Mouse (Mus musculus) right cerebral cortex, postnatal 14 days (tissue): ENCODE data around the gene Kank1.

Experiments
- DNase-seq: peaks from one replicate; pipeline ENCODE4 v3.0.0; 2022

Gene Kank1

DNA sequence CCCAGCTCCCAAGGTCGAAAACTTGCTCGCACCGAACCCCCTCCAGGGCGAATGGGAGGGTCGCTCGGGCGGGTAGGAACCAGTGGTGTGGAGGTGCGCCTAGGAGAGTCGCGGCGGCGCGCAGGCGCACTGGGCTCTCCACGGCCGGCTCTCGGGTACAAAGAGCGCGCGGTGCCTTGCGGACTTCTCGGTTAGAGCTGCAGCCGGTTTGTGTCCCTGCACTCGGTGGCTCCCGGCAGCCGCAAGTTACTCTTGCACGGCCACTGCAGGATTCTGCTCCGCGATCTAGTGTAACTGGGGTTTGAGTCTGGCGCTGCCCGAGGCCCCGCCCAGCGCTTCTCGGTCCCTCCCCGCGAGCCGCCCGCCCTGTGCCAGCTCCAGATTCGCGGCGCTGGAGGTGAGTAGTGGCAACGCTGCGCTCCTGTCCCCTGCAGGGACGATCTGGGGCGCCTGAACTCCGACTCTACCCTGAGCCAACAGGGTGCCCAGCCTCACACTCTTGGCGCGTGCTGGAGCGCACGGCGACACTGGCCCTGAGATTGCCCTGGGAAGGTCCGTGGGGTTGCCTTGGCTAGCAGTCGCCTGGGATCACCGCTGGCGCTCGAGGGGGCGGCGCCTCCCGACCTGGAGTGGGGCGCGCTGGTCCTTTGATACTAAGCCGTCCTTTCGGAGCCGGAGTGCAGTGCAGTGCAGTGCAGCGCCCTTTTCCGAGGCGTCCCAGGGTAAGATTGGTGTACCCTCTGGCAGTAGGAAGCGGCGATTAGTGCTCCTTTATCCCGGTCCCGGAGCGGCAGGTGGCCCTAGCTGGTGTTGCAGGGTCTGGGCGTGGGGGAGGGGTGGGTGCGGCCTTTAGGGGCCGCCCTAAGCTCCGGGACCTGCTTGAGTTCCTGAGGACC is at the start of gene Kank1:
Gene Kank1, plus strand, starts transcription at position 380 of the 896 bp plus-strand sequence.
- peak; percentile 37 for DNase-seq

- no peak for DNase-seq
These were observed 49.1 kb upstream of the Kank1 start for GRCm38 (mm10) chr19:25187681-25188080.

- no peak for DNase-seq
These were observed 43.0 kb upstream of the Kank1 start for GRCm38 (mm10) chr19:25193751-25194150.

- no peak for DNase-seq
These were observed 36.5 kb upstream of the Kank1 start for GRCm38 (mm10) chr19:25200081-25200860.

DNA sequence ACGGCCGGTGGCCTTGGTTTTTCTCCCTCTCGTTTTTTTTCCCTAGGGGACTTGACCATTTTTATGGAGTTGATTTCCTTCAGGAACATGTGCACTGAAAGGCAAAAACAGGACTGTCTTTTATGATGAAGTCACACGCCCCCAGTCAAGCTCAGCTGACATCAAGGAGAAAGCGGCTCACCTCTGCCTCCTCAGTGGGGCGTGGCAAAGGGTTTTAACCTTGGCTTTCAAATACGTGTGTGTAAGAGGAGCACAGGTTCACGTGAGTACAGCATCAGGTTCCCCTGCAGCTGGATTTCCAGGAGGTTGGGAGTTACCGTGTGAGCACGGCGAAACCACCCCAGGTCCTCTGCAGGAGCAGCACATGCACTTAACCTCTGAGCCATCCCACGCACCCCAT is 33.7 kb upstream of the Kank1 start:
- DNase-seq, result no peak

GRCm38 (mm10) chr19:25206969-25207368 is 29.8 kb upstream of the Kank1 start:
- no peak for DNase-seq

DNA sequence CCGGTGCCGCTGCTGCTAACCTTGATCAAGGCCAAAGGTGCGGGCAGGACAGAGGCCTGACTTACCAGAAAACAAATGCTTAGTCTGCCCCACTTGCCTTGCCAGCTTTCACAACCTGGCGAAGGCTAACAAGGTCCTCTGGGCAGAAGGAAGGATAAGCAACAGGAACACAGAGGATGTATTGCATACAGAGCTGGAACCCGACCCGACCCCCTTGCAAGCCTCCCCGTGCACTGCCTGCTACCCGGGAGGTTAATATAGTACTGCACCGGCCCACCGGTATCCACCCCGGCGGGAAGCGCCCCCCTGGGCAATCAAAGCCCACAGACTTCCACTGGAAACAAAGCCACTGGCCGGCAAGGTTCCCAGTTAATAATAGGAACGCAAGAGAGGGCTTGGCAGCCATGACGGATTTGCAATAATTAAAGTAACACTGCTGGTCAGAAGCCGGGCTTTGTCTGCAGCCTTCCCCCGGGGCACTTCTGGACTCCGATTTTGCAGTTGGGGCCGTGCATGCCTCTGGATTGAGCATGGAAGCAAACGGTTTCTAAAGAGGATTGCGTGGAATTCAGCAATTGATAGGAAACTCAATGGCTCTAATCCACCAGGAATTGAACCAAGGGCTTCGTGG is 28.9 kb upstream of the Kank1 start:
- DNase-seq, result no peak

DNA sequence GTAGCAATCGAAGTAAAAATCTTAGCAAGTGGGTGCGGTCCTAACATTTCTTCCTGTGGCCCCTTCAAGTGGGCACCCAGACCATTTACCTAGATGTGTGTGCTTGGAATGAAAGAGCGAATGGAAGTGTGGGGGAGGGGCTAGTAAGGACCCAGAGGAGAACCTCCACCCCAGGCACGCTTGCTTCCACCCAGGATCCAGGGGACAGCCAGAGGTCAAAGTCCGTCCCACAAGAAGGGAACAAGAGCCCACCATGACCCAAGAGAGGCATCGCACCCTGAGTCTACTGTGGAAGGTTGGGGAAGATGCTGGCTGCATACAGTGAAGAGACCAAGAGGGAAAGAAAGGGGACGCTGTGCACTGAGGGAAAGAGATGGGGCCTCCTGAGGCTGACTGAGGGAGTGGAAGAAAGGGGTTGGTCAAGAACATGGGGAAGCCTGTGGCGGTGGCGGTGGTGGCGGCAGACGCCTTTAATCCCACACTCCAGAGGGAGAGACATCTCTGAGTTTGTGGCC is 28.1 kb upstream of the Kank1 start:
- no peak for DNase-seq

GRCm38 (mm10) chr19:25220611-25221010 is 16.2 kb upstream of the Kank1 start:
- DNase-seq, result no peak

- no peak for DNase-seq
These were observed 14.7 kb upstream of the Kank1 start for GRCm38 (mm10) chr19:25221964-25222640.

DNA sequence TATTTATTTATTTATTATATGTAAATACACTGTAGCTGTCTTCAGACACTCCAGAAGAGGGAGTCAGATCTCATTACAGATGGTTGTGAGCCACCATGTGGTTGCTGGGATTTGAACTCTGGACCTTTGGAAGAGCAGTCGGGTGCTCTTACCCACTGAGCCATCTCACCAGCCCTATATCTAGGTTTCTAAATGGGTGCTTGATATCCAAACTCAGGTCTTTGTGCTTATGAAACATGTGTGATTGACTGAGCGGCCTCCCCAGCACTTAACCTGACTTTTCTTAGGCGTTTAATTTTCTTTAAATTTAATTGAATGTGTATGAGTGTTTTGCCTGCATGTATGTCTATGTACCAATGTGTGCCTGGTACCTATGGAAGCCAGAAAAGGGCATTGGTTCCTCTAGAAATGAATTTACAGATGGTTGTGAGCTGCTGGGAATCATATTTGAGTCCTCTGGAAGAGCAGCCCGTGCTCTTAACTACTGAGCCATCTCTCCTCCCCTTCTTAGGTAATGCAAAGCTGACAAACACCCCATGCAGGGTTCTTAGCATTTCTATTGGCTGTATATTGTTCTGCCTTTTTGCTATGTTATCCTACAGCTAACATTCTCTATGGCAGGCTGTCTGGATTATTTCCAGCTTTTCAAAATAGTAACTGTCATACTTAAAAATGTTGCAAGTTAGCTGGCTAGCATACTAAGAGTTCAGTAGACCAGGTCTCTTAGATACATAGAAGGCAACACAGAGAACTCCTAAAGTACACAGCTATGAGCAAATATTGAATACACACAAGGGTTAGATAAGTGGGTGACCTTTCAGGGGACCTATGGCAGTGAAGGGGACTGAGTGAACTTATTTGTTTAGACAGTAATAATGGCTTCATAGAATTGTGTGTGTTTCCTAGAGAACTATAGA is 6.5 kb upstream of the Kank1 start:
- DNase-seq, result no peak

GRCm38 (mm10) chr19:25230975-25231334 is 5.8 kb upstream of the Kank1 start:
- no peak for DNase-seq

DNA sequence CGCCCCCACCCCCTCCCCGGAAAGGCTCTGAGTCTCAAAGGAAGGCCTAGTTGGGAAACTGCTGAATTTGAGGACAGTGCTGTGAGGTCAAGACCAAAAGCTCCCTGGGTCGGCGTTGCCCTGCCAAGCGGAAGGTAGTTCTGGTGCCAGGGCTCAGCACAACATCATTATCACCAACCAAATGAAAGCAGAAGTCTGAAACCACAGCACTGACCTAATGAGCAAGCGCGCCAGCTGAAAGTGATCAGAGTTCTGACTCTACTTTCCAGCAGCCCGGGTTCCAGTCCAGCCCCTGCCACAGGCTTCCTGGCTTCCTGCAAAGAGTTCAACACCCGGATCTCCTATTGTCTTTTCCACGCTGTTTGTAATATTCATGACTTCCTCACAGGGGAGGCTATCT is 4.7 kb upstream of the Kank1 start:
- no peak for DNase-seq

DNA sequence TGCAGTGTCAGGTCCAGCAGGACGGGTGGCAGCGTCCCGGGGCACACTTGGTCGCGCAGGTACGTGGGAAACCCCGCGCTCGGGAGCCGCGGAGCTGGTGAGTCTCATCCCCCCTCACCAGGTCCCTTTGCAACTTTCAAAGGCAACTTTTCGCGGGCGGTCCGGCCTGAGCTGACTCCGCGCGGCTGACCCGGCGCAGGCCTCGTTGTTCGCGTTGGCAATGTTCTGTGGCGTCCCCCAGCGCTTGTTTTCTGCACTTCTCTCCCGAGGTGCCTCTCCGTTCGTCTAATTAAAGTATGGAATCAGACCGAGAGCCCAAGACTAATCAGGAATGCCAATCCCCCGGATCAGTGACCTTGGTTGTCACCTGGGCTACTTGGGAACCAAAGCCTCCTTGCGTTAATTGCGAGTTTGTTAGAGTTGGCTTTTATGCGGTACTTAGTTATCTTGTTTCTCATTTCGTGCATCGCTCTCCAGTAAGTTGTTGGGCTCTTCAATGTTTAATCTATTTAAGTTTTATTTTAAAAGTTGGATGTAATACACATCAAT is 791 bp downstream of the Kank1 start:
- DNase-seq, result peak; percentile 27

DNA sequence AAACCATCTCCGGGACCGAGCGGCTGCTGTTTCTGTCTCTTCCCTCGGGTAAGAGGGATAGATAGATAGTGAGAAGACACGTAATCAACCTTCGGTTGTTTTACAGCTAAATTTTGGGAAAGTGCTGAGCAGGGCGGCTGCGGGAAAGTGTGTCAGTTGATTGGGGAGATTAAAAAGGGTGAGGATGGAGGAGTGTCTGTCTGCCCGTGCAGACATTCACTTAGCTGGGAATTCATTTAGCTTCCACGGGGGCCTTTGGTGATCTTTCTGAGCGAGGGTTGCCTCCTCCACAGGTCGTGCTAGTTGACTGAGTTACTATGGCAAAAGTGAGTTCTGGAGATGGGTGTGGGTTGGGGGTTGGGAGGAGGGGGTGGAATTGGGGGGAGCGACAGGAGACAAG is 1.3 kb downstream of the Kank1 start:
- DNase-seq, result no peak

GRCm38 (mm10) chr19:25243566-25243965 is 6.8 kb downstream of the Kank1 start:
- DNase-seq, result no peak

GRCm38 (mm10) chr19:25246062-25246461 is 9.3 kb downstream of the Kank1 start:
- DNase-seq, result no peak

DNA sequence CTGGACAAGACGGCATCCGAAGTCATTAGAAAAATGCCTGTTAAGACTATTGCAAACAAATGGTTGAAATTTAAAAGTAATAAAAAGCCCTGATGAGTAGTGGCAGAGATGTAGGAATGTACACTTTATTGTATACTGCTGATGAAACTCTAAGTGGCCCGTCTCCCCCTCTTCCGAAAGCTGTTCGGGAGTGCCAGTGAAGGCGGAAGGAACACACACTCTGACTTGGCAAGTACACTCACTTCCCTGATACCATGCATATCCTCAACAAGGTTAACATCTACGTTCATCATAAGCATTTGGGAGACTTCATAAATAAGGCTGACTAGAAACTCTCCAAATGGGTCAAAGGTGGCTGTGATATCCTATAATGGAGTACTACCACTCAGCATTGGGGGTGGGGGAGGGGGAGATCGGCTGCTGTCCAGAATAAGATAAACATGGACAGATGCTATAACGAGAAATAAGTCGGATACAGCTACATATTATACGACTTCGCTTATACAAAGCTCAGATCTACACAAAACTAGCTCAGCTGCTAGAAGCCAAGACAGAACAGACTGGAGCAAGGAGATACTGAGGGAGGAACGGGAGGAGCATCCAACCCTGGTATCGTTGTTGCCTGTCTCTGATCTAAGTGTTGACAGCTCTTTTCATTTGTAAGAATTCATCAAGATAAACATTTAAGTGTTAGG is 11.2 kb downstream of the Kank1 start:
- no peak for DNase-seq

GRCm38 (mm10) chr19:25249230-25249629 is 12.5 kb downstream of the Kank1 start:
- DNase-seq, result no peak

DNA sequence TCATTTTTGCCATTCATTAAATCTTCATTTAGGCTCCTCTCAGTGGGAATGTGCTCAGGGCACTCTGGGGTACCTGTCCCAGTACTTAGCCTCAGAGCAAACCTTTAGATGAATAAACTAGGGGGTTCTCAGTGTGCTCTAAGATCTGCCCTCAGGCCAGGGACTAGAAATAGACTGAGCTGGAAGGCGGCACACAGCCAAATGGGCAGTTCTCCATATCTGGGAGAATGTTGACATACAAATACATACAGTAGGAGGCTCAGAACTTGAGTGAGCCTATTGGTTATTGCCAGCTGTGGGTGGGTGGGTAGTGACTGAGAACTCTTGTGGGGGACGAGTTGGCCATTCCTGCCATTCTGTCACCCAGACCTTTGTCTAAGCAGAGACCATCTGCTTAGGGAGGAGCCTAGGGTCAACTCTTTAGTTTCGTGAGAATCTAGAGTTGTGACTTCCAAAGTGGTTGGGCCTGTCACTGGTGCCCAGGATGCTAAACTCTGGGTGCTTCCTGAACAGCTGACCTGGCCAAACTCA is 14.9 kb downstream of the Kank1 start:
- no peak for DNase-seq
